Mouse (Mus musculus): ENCODE results near the gene Gprin1.

GRCm38 (mm10) chr13:54737488-54738212, 12.0 kb downstream of the Gprin1 start:
- TF ChIP-seq CTCF (IDR thresholded peaks at IDR 0.05) (no peak), EP300 (IDR thresholded peaks at IDR 0.05) (no peak)
